Mouse (Mus musculus) left cerebral cortex, adult 6 months (tissue): ENCODE data around the gene 4930518I15Rik. TPM values are rescaled to one million over a fixed set of nuclear protein-coding genes. Genes with fewer than 3 reads are reported as not detected.

ENCODE experiments used
- long read RNA-seq, 2 experiments: library from polyadenylated mRNA; unstranded; transcript quantifications; one replicate each; pipeline ENCODE4 v2.0.0; 2019 to 2020
- polyA plus RNA-seq: library from polyadenylated mRNA; unstranded; fragments of <200 nt; fragmentation: Nextera tagmentation; gene quantifications from 2 replicates; pipeline ENCODE4 v1.2.3, GENCODE M21; 2021

4930518I15Rik gene
- polyA plus RNA-seq: 0.19 and 0.25 TPM in 2 replicates
- long read RNA-seq, experiment 1: 0 reads
- long read RNA-seq, experiment 2: 0 reads

GRCm38 (mm10) chr2:156857835-156858234 is at the start of gene 4930518I15Rik:
Gene 4930518I15Rik, minus strand, starts transcription at chr2:156857946.

GRCm38 (mm10) chr2:156887017-156887416 is 29.3 kb upstream of the 4930518I15Rik start, which contains the start of gene Sla2:
Gene Sla2, minus strand, starts transcription at chr2:156887192.

GRCm38 (mm10) chr2:156862772-156863486 is 5.2 kb upstream of the 4930518I15Rik start, which contains the start of gene Rab5if:
Gene Rab5if, plus strand, starts transcription at chr2:156863128.

GRCm38 (mm10) chr2:156839319-156840191 is 18.2 kb downstream of the 4930518I15Rik start, which contains the start of gene Tgif2:
Gene Tgif2, plus strand, starts transcription at chr2:156840007.

Other genes starting within 250 kb of the 4930518I15Rik start
- gene Dlgap4, start 244.2 kb downstream of the 4930518I15Rik start, polyA plus RNA-seq: 60.0 and 73.5 TPM in 2 replicates
- gene Myl9, start 82.5 kb downstream of the 4930518I15Rik start, polyA plus RNA-seq: 20.1 and 21.5 TPM in 2 replicates
- gene Tgif2, start 17.9 kb downstream of the 4930518I15Rik start, polyA plus RNA-seq: 0.25 and 0.63 TPM in 2 replicates
- 51.9 and 153 TPM in 2 replicates for gene Rab5if, start 5.2 kb upstream of the 4930518I15Rik start, polyA plus RNA-seq
- 0.65 and 0.72 TPM in 2 replicates for gene Sla2, start 29.2 kb upstream of the 4930518I15Rik start, polyA plus RNA-seq
- 642 and 643 TPM in 2 replicates for gene Ndrg3, start 134.1 kb upstream of the 4930518I15Rik start, polyA plus RNA-seq
- 2.4 and 3.3 TPM in 2 replicates for gene Dsn1, start 149.2 kb upstream of the 4930518I15Rik start, polyA plus RNA-seq
- gene Soga1, start 221.3 kb upstream of the 4930518I15Rik start, polyA plus RNA-seq: 1.1 and 2.2 TPM in 2 replicates
- not detected in 2 replicates for gene Tldc2, start 229.1 kb upstream of the 4930518I15Rik start, polyA plus RNA-seq